Comparison of ENCODE assay signal across 20 mouse cellular contexts in genomic region chr3:94795596-94796140, GRCm38 (mm10). TPM values are rescaled to one million over a fixed set of nuclear protein-coding genes. Genes with fewer than 3 reads are reported as not detected.
A peak's percentile ranks its signal among the peaks of the same experiment; 100 is the strongest.
DNase-seq lines count a peak whose midpoint lies in the region; ATAC-seq and TF ChIP-seq lines count a peak whose summit lies in the region.
"Had no signal": no experiment of that assay in that cellular context is flagged by ENCODE, and none has a peak within 500 bp of the region (broad histone marks: within the 10 kb centered on the region; RNA-seq: fewer than 3 reads in every experiment).

No protein-coding gene starts in this region.

- DNase-seq in hindbrain, embryonic 10.5 days (ENCODE audit: low spot score), result no peak
- no peak for DNase-seq in hindbrain, postnatal 0 days (ENCODE audit: low spot score)
- DNase-seq in lung, postnatal 0 days (ENCODE audit: low spot score), result no peak
- no peak for DNase-seq in lung, postnatal 25 days (ENCODE audit: low spot score)
- DNase-seq in MN1 (ENCODE audit: low spot score), result peak; percentile 57
- no peak for DNase-seq in adrenal gland, postnatal 10 days
- DNase-seq in thymus, adult 2 months, result no peak
- DNase-seq: adrenal gland, adult 2 months; adrenal gland, postnatal 36 days; cerebellum, adult 2 months; cerebellum, postnatal 10 days; gastrocnemius, postnatal 10 days; heart, adult 2 months; heart, postnatal 14 days had no signal

- no peak for TF ChIP-seq EP300 in lung, postnatal 0 days (IDR thresholded peaks at IDR 0.05)

- peaks cover 26% of the 10 kb centered on the region for H3K4me1 ChIP-seq in hindbrain, embryonic 10.5 days (replicated peaks)
- no peaks in the 10 kb centered on the region for H3K4me1 ChIP-seq in hindbrain, postnatal 0 days (ENCODE audit: insufficient read depth, low read length)
- H3K4me1 ChIP-seq in lung, postnatal 0 days (ENCODE audit: insufficient read depth, low read depth, low read length), result no peaks in the 10 kb centered on the region
- H3K4me1 ChIP-seq in thymus, adult 2 months (replicated peaks; ENCODE audit: control insufficient read depth, insufficient read depth, low read length), result no peaks in the 10 kb centered on the region
- H3K4me1 ChIP-seq: heart, embryonic 15.5 days had no signal

- H3K4me3 ChIP-seq in hindbrain, embryonic 10.5 days, result no peak overlapping the region
- no peak overlapping the region for H3K4me3 ChIP-seq in hindbrain, postnatal 0 days (ENCODE audit: low read length)
- H3K4me3 ChIP-seq in lung, postnatal 0 days (ENCODE audit: low read depth, low read length), result no peak overlapping the region
- no peak overlapping the region for H3K4me3 ChIP-seq in thymus, adult 2 months (ENCODE audit: control insufficient read depth, insufficient read depth, low read length)
- H3K4me3 ChIP-seq: embryonic facial prominence, embryonic 10.5 days; heart, adult 2 months; heart, embryonic 15.5 days had no signal

- H3K4me2 ChIP-seq in hindbrain, postnatal 0 days (ENCODE audit: low read depth, low read length), result no peak overlapping the region
- H3K4me2 ChIP-seq in lung, postnatal 0 days (replicated peaks; ENCODE audit: low read depth, low read length), result no peak overlapping the region
- H3K4me2 ChIP-seq: heart, embryonic 11.5 days; heart, embryonic 15.5 days; hindbrain, embryonic 14.5 days had no signal

- no peaks in the 10 kb centered on the region for H3K27me3 ChIP-seq in hindbrain, embryonic 10.5 days (ENCODE audit: insufficient read depth, poor library complexity, severe bottlenecking)
- no peaks in the 10 kb centered on the region for H3K27me3 ChIP-seq in hindbrain, postnatal 0 days (ENCODE audit: insufficient read depth, low read length)
- H3K27me3 ChIP-seq in lung, postnatal 0 days (replicated peaks; ENCODE audit: insufficient read depth, low read length), result no peaks in the 10 kb centered on the region
- no peaks in the 10 kb centered on the region for H3K27me3 ChIP-seq in thymus, adult 2 months (ENCODE audit: control insufficient read depth, insufficient read depth, low read length)
- H3K27me3 ChIP-seq: heart, embryonic 15.5 days had no signal

- H3K9ac ChIP-seq in hindbrain, postnatal 0 days (replicated peaks; ENCODE audit: low read length), result no peak overlapping the region
- no peak overlapping the region for H3K9ac ChIP-seq in lung, postnatal 0 days (replicated peaks; ENCODE audit: low read depth)
- H3K9ac ChIP-seq: heart, embryonic 15.5 days; hindbrain, embryonic 14.5 days had no signal

- no peak for TF ChIP-seq POLR2A in thymus, adult 2 months (IDR thresholded peaks at IDR 0.05; ENCODE audit: control insufficient read depth, extremely low read depth, insufficient read depth, low read length, poor library complexity)

- no peaks in the 10 kb centered on the region for H3K36me3 ChIP-seq in hindbrain, embryonic 10.5 days
- no peaks in the 10 kb centered on the region for H3K36me3 ChIP-seq in hindbrain, postnatal 0 days (ENCODE audit: insufficient read depth, low read length)
- no peaks in the 10 kb centered on the region for H3K36me3 ChIP-seq in lung, postnatal 0 days (ENCODE audit: insufficient read depth, low read length)
- H3K36me3 ChIP-seq in thymus, adult 2 months (ENCODE audit: control insufficient read depth, insufficient read depth, low read length), result no peaks in the 10 kb centered on the region
- H3K36me3 ChIP-seq: embryonic facial prominence, embryonic 10.5 days; heart, embryonic 15.5 days had no signal

- ATAC-seq in hindbrain, postnatal 0 days, result no peak
- peak; percentile 16; the same call in 1 of the 2 replicates for ATAC-seq in lung, postnatal 0 days
- ATAC-seq: forebrain, embryonic 14.5 days had no signal

- WGBS in hindbrain, embryonic 10.5 days, result 54% methylated on average over 7 of the region's 7 CpGs
- WGBS in hindbrain, postnatal 0 days, result 64% methylated on average over 7 of the region's 7 CpGs
- WGBS in lung, postnatal 0 days, result 38% methylated on average over 7 of the region's 7 CpGs
- 91% methylated on average over 7 of the region's 7 CpGs for WGBS in thymus, adult 2 months

- TF ChIP-seq CTCF in hindbrain, postnatal 0 days (IDR thresholded peaks at IDR 0.05; ENCODE audit: low read depth), result no peak
- no peak for TF ChIP-seq CTCF in lung, postnatal 0 days (IDR thresholded peaks at IDR 0.05)
- no peak for TF ChIP-seq CTCF in thymus, adult 2 months (IDR thresholded peaks at IDR 0.05; ENCODE audit: borderline replicate concordance, control insufficient read depth, extremely low read depth, insufficient read depth, low read length, poor library complexity)

- H3K27ac ChIP-seq in hindbrain, embryonic 10.5 days, result peak overlapping the region; percentile 69
- no peak overlapping the region for H3K27ac ChIP-seq in hindbrain, postnatal 0 days
- no peak overlapping the region for H3K27ac ChIP-seq in lung, postnatal 0 days (ENCODE audit: low read length)
- no peak overlapping the region for H3K27ac ChIP-seq in thymus, adult 2 months (ENCODE audit: control insufficient read depth, insufficient read depth, low read length)
- H3K27ac ChIP-seq: embryonic facial prominence, embryonic 10.5 days; heart, adult 2 months; heart, embryonic 15.5 days; hindbrain, embryonic 14.5 days had no signal

- H3K9me3 ChIP-seq in hindbrain, embryonic 10.5 days, result no peaks in the 10 kb centered on the region
- no peaks in the 10 kb centered on the region for H3K9me3 ChIP-seq in hindbrain, postnatal 0 days (ENCODE audit: low read length)
- no peaks in the 10 kb centered on the region for H3K9me3 ChIP-seq in lung, postnatal 0 days (ENCODE audit: low read length)
- H3K9me3 ChIP-seq: embryonic facial prominence, embryonic 10.5 days; heart, embryonic 15.5 days had no signal

RNA-seq across cellular contexts. Expression of gene Cgn, which starts 9.4 kb away (rescaled TPM):
- 5.0 and 8.0 TPM in 2 replicates for polyA plus RNA-seq in hindbrain, embryonic 10.5 days (2016; fragmentation: Nextera tagmentation; extraction: Ambion mirVana)
- total RNA-seq in hindbrain, postnatal 0 days (2014; rRNA removed), result 5.8 and 7.7 TPM in 2 replicates
- polyA plus RNA-seq in hindbrain, postnatal 0 days (2015; fragmentation: Nextera tagmentation; extraction: Ambion mirVana), result 9.8 and 10.3 TPM in 2 replicates
- polyA plus RNA-seq in lung, postnatal 0 days (2015; fragmentation: Nextera tagmentation; extraction: Ambion mirVana), result 29.6 and 37.6 TPM in 2 replicates
- total RNA-seq in adrenal gland, postnatal 10 days (2021), result 1 to 10 TPM; 3.1 to 4.6 TPM
- 1.0 and 1.5 TPM in 2 replicates for polyA plus RNA-seq in thymus, adult 2 months (2012; rRNA removed)
- total RNA-seq: hematopoietic stem cell, adult 5-6 weeks had no signal

RNA-seq across cellular contexts. Expression of gene Pogz, which starts 41.7 kb away (rescaled TPM):
- polyA plus RNA-seq in hindbrain, embryonic 10.5 days (2016; fragmentation: Nextera tagmentation; extraction: Ambion mirVana), result 17.6 and 18.2 TPM in 2 replicates
- total RNA-seq in hindbrain, postnatal 0 days (2014; rRNA removed), result 38.6 and 42.8 TPM in 2 replicates
- 13.8 and 16.8 TPM in 2 replicates for polyA plus RNA-seq in hindbrain, postnatal 0 days (2015; fragmentation: Nextera tagmentation; extraction: Ambion mirVana)
- 6.8 and 8.1 TPM in 2 replicates for polyA plus RNA-seq in lung, postnatal 0 days (2015; fragmentation: Nextera tagmentation; extraction: Ambion mirVana)
- 10 to 100 TPM; 24.8 to 41.9 TPM for total RNA-seq in adrenal gland, postnatal 10 days (2021)
- polyA plus RNA-seq in thymus, adult 2 months (2012; rRNA removed), result 69.6 and 73.6 TPM in 2 replicates
